Mouse (Mus musculus): ENCODE measurements around the gene Fignl2.

The Fignl2 gene

DNA sequence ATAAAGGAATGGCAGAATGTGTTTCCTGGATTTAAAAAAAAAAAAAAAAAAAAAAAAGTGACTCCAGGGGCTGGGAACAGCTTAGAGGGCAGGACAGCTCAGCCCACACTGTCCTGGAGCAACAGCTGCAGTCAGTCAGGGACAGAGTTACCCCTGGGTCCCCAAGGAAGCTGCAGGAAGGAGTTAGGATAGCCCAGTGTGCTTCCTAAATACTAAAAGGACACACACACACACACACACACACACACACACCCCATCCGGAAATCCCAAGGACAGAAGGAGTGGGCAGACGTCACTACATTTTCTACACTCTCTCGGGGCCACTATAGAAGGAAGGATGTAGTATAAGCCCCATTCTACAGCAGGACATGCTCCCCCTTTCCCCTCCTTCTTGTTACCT, 10.3 kb downstream of the Fignl2 start:
- no peak for DNase-seq (ENCODE audit: low read depth, low spot score)

DNA sequence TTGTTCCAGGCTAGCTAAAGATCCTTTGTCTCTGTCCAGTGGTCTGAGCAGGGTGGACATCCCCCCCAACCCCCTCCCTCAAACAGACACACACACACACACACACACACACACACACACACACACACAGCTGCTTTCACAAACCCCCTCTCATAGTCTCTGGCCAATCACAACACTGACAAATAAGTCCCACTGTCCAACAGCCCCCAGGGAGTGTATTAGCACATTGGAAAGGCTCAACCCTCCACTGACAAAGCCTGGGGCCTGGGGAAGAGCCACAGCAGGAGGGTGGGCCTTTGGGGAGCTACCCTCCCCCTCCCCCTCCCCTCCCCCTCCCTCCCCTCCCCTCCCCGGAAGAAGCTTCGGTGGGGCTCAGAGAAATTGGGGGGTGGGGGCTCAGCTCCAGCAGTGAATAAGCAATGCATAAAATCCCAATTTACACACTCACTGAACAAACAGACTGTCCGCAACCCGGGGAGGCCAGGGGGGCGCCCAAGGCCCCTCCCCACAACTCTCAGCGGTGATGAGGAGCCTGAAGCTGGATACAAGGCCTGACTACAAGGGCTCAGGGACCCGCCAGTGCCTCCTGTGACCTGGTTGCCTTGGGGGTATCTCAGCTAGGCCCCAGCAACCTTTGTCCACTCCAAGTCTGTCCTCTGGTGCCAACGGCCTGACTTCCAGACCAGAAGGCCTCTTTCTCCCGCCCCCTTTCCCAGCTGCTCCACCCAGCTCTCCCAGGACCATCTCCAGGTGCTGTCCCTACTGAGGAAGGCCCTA, 11.3 kb downstream of the Fignl2 start:
- no peak for DNase-seq (ENCODE audit: low read depth, low spot score)

DNA sequence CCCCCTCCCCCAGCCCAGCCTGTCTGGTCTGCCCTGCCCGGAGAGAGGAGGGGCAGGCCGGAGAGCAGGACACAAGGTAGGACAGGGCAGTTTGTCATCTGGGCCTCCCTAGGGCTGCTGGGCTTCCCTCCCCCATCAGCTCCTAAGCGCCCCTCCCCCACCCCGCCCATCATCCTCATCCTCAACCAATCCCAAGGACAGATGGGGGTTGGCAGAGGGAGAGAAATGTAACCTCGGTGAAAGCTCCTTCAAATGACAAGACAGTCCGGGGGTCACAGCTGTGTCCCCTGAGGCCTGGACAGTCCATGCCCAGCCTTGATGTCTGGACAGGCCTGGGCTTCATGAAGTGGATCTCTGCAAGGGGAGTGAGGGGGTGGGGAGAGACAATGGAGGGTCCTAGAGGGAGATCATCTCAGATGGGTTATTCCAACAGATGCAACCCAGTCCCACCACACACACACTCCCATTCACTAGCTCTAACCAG, 12.0 kb downstream of the Fignl2 start:
- no peak for DNase-seq (ENCODE audit: low read depth, low spot score)

DNA sequence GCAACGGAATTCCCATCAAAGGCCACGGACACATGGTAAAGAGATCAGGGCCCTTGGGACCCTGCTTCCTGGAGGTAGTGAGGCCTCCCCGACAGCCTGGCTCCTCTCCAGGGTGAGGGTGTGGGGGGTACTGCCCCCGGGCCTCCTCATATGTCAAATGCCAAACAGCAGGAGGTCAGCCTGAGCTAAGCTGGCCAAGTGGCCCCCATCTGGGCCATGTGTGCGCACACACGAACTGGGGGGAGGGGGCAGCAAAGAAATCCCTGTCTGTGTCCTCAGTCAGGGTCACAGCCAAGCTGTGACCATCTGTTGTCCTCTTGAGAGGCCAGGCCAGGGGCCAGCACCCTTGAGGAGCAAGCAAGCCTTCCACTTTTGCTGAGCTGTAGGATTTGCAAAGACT, 13.3 kb downstream of the Fignl2 start:
- no peak for DNase-seq (ENCODE audit: low read depth, low spot score)

DNA sequence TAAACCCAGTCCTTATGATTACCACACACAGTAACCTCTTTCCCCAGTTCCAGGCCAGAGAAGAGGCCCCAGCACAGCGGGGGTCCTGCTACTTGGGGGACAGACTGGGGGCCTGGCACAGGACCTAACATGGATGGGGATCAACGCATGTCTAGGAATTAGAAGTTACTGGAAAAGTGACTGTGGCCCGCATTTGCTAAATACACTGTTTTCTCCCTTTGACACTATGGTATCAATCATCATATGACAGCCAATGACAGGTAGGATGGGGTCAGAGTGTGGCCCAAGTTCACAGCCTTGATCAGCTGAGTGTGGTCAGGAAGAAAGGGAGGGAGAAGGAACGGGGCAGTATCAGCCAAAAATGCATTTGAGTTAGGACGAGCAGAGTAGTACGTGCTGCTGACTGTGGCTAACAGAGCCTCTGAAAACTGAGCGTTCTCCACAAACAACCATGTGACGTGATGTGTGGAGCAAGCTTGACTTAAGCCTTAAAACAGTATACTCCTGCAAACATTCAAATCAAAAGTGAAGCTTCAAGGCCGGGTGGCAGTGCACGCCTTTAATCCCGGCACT, 18.0 kb downstream of the Fignl2 start:
- no peak for DNase-seq (ENCODE audit: low read depth, low spot score)

DNA sequence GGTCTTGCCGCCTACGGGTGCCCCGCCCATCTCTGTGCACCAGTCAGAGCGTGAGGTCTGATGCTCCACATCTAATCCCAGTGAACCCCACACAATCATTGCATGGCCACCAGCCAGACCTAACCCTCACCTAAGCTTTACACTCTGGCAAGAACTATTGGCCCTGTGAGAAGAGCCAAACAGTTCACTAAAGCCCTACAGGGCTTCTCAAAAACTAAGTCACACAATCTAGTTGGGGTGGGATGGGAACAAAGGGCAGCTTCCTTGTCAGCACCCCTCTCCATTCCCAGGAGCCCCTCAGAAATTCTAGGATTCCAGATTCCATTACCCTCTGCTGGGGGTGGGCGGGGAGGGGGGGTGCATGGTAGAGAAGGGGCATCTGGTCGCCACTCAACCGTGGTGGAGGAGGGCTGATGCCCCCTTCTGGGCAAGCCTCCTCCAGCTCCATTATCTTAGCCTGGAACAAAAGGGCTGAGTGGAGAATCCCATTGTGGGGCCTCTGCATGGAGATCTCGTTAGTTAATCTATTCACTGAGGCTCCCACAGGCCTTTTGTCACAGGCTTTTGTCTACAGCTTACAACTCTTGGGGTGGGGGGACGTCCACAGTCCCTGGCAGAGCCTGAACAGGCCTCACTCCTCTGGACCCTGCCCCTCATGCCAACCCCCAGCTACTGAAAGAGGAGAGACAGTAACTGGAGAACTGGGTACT, 18.6 kb downstream of the Fignl2 start:
- no peak for DNase-seq (ENCODE audit: low read depth, low spot score)

DNA sequence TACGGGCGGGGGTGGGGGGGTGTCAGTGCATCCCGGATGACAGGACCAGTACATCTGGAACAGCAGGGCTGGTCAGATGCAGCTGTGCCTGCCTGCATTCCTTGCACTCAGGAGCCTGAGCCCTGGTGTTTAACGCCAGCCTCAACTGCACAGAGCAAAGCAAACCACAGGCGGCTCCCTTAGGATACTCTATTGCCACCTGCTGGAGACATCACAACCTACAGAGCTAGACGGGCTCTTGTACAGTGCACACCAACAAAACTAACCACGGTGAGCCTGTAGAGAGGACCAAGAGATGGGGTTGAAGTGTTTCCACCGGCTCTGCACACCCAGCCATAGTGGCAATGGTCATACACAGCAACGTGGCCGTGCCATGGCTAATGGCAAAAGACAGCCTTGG, 22.1 kb downstream of the Fignl2 start:
- DNase-seq (ENCODE audit: low read depth, low spot score) = peak; percentile 77

DNA sequence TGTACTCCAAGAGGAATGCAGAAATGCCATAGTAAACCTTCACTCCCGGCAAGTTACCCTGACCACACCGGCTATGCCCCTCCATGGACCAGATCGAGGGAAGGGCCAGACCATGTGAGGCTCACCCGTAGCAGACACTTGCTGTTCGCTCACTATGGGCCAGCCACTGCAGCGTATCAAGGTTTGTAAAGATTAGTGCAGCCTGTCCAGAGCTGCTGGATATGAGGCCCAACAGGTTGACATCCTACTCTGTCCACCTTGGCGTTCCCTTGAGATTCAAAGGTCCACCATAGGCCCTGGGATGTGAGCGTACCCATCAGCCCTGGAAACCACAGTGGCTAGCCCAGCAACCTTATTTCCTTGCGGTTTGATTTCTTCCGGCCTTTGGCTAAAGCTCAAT, 23.8 kb downstream of the Fignl2 start:
- no peak for DNase-seq (ENCODE audit: low read depth, low spot score)

DNA sequence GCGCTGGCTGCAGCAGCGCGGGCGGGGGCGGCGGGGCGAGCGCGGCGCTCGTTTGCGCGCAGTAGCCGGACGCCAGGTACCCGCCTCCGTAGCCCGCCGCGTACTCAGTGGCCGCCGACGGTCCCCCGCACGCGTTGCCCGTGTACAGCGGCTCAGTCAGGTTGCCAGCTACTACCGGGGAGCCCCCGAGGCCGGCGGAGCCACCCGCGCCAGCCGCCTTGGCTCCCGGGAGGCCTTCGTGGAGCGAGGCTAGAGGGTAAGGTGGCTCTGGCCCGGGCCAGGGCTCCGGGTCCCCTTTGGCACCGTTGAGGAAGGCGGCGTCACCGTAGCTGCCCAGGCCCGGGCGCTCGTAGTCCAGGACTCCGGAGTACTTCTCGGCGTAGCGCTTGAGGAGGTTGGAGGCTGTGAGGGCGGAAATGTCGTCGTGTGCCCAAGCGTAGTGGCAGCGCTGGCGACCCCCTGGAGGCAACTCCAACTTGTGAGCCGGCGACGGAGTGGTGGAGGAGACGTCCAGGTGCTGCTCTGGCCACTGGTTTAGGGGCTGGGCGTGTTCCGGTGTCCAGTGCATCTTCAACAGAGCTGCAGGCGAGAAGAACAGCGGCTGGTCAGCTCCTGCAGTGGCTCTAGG, 24.4 kb downstream of the Fignl2 start:
- no peak for DNase-seq (ENCODE audit: low read depth, low spot score)

DNA sequence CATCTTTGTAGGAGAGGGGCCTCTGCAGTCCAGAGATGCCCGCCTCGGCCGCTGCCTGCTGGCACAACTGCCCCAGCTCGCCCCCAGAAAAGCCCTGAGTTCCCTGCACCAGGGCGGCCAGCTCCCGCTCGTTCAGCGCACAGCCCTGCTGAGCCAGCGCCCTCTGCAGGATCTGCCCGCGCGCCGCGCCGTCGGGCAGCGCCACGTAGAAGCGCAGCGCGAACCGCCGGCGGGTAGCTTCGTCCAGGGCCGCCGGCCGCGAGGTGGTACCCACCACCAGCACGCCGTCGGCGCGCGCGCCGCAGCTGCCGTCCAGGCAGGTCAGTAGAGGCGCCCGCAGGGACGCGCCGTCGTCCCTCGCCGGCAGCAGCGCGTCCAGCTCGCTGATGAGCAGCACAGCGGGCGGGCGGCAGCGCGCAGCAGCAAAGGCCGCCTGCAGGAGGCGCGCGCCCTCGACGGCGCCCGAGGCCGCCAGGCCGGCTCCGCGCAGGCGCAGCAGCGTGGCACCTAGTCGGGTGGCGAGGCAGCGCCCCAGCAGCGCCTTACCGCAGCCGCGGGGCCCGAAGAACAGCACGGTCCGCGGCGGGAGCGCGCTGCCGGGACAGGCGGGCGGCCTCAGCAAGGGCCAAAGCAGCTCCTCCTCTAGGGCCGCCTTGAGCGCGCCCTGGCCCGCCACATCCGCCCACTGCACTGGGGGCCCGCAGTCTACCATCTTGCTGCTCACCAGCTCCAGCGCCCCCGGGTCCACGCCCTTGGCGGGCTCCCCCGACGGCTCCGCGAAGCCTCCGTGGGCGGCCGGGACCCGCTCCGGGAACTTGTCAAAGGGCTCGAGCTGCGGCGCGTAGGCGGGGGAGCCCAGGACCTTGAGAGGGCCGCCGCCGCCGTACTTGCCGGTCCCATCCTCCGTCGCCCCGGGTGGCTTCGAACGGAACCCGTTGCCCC, 25.5 kb downstream of the Fignl2 start:
- DNase-seq (ENCODE audit: low read depth, low spot score) = peak; percentile 50

DNA sequence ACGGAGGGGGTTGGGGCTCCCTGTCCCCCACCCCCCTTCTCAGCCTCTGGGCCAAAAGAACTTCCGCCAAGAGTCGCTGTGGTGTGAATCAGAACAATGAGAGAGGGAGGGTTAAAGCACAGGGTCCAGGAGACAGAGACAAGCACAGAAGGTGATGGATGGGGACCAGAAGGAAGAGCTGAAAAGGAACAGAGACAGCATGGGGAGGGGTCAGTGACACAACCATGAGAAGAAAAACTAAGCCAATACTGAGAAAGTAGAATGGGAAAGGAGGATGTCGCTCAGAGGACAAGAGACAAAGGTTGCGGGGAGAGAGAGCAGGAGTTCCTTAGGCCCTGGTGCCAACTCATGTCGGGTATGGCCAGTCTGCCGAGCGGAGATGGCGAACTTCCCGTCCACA, 26.5 kb downstream of the Fignl2 start:
- DNase-seq (ENCODE audit: low read depth, low spot score) = no peak

DNA sequence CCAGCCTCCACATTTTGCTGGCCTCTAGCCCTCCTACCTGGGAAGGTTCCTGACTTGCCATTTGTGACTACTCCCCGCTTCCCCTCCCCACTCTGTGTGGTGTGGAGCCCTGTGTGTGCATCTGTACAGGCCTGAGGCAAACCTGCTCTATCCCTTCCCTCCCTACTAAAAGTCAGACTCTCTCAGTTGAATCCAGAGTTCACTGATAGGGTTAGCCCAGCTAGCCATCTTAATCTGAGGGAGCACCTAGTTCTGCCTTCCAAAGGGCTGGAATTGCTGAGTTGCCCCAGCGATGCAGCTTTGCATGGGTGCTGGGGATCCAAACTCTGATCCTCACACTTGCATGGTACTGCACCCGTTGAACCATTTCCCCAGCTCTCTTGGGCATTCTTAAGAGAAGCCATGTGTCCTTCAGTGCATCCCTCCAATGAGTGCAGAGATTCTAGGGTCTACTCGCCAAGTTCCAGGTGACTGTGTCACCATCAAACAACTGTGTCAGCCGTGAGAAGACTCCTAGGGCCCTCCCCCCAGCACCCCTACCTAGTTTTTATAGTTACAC, 29.9 kb downstream of the Fignl2 start:
- no peak for DNase-seq (ENCODE audit: low read depth, low spot score)

DNA sequence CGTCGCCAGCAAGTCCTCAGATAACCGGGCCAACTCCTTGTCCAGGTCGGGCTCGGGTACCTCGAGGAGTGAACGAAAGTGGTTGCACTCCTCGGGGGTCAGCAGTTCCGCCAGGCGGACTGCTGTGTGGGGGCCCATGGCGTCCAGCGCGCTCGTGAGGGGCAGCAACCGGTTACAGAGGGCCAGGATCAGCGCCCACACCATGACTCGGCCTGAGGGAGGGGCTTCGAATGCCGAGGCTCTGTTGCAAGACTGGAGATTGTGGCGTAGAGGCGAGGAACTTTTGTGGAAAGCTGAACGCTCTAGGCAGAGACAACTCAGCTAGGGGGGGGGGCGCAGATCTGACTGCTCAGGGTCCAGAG, 31.2 kb downstream of the Fignl2 start, which contains the start of gene Gm47841:
Gene Gm47841 (minus strand): TSS at position 204 of the 362 bp plus-strand sequence.
- no peak for DNase-seq (ENCODE audit: low read depth, low spot score)

DNA sequence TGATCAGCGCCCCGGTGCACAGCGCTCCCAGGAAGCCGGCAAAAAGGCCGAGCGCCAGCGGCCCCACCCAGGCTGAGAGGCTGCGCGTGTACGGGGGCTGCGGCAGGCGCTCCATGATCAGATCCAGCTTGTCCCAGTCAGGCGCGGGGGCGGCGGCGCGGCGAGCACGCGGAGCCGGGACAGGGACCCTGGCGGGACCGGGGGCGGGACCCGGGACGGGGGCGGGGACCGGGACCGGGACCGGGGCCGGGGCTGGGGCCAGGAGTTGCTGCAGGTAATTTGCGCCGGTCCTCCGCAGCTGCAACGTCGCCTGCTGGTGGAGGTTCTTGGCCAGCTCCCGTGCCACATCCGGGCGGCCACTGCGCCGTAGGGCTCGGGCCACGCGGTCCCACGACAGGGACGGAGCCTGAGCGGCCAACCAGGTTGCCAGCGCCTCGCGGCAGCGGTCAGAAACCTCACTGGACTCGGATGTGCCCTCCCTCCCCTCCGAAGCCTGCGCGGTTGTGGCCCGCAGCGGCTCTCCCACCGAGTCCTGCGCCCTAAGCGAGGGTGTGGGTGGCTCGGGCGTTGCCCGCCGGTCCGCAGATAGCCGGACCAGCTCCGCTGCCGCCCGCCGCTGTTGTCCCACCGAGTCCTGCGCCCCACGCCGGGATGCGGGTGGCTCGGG, 31.7 kb downstream of the Fignl2 start:
- DNase-seq (ENCODE audit: low read depth, low spot score) = no peak

DNA sequence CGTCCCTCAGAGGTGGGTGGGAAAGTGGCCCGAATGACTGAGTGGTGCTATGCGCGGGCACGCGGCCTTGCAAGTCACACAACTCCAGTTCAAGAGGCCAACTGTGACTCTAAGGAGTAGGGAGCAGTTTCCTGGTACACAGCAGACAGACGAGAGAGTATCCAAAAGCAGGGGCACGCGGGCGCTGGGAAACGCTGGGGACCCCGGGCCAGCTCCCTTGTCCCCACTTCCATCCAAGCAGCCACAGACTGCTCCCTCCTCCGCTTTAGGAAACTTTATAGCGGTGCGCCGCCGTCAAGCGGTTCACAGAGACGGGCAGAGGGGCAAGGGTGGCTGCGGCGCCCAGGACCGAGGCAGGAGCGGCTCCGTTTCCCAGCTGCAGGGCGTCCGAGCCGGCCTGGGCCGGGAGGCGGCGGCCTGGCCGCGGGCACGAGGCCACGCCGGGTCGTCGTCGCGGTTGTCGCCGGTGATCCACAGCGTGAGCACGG, 32.3 kb downstream of the Fignl2 start:
- DNase-seq (ENCODE audit: low read depth, low spot score) = no peak

DNA sequence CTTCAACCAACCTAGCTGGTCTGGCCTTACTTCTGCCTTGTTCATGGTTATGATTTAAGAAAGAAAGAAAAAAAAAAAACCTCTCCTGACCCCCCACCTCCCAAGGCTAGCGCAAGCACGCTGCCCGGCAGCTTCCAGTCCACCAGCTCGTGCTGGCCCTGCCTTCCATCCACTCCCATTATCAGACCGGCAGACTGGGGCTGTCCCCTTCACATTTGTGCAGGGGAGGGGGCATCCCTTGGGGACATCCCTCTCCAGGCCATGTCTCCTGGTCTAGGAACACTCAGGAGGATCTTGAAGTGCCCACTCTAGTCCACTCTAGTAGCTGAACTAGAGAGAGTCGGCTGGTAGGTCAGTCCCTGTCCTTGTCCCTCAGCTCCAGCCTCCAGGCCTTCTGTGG, 33.8 kb downstream of the Fignl2 start:
- no peak for DNase-seq (ENCODE audit: low read depth, low spot score)

DNA sequence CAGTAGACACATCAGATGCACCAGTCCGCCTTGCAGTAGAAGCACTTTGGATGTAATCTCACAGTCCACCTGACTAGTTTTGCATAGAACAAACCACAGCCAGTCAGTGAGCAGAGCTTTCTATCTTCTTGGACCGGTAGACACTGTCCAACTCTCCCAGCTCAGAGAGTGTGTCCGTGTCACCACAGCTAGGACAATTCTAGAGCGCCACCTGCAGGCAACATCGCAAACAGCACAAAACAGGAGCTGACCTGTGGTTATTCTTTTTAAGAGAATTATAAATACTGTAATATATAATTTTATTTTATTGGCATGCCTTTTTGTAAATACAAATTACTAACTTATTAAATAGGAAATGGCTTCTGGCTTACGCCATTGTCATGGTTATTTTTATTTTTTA, 35.8 kb downstream of the Fignl2 start:
- peak; percentile 63 for DNase-seq (ENCODE audit: low read depth, low spot score)

DNA sequence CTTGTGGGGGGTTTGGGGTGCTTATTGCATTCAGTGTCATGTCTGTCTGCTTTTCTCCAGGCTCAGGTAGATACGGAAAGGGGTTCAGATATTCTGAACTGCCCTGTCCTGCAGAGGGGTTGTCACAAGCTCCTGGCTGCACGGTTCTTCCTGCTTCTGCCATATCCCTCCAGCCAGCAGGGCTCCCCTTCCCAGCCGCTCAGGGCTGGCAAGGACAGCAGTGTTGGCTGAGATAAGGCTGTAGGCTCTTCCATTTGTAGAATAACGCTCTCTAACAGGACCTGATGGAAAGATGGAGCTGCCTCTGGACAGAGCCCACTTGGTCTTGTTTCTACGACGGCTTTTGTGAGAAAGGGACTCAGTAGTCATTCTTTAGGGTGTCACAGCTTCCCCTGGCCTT, 36.4 kb downstream of the Fignl2 start:
- DNase-seq (ENCODE audit: low read depth, low spot score) = no peak

DNA sequence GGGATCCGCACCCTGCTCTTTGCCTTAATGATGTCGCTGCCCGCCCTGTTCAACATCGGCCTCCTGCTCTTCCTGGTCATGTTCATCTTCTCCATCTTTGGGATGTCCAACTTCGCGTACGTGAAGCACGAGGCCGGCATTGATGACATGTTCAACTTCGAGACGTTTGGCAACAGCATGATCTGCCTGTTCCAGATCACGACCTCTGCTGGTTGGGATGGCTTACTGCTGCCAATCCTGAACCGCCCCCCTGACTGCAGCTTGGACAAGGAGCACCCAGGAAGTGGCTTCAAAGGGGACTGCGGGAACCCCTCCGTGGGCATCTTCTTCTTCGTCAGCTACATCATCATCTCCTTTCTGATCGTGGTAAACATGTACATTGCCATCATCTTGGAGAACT, 38.7 kb downstream of the Fignl2 start:
- no peak for DNase-seq (ENCODE audit: low read depth, low spot score)

DNA sequence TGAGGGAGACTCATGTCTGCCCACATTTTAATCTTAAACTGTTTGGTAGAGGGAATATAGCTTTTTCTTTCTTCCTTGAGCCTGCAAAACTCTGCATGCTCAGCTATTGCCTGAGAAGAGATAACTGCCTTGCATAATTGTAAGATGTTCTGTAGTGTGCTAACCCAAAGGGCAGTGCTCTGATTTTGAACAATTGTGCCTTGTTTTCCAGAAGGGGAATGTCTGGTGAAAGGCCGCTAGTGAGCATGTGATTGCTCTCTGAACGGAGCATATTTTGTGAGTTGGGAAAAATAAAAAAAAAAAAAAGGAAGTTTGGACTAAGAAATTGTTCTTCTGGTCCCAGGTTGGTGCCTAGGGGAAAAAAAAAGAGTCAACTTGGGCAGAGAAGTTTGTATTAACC, 49.4 kb downstream of the Fignl2 start:
- DNase-seq (ENCODE audit: low read depth, low spot score) = no peak

All from forelimb bud, embryonic 11.5 days (tissue).